Mouse (Mus musculus) large intestine, adult 2 months (tissue): Measurements from ENCODE around the gene Gm3417. TPM values are rescaled to one million over a fixed set of nuclear protein-coding genes. Genes with fewer than 3 reads are reported as not detected.

Experiments
- polyA plus RNA-seq: library from polyadenylated mRNA; depleted of rRNA; stranded (reverse); fragments of >200 nt; gene quantifications from 2 replicates; pipeline ENCODE4 v1.2.3, GENCODE M21; 2012; rRNA removed

Gm3417 gene
- polyA plus RNA-seq, 1 experiment = not detected

Other genes starting within 250 kb of the Gm3417 start
- gene Wdr27, start 35.6 kb downstream of the Gm3417 start, polyA plus RNA-seq = 1.5 and 2.2 TPM in 2 replicates
- gene 1600012H06Rik, start 35.6 kb downstream of the Gm3417 start, polyA plus RNA-seq = 13.0 and 18.3 TPM in 2 replicates
- 19.8 and 20.2 TPM in 2 replicates for gene Phf10, start 17.5 kb downstream of the Gm3417 start, polyA plus RNA-seq
- gene 9030025P20Rik, start 322 bp downstream of the Gm3417 start, polyA plus RNA-seq = 5.7 and 7.9 TPM in 2 replicates
- gene Gm3435, start 31.4 kb upstream of the Gm3417 start, polyA plus RNA-seq = 0.88 and 1.6 TPM in 2 replicates
- gene Ermard, start 62.4 kb upstream of the Gm3417 start, polyA plus RNA-seq = 28.3 and 33.2 TPM in 2 replicates
- gene Tcte3, start 62.7 kb upstream of the Gm3417 start, polyA plus RNA-seq = not detected in 2 replicates
- gene Gm3448, start 62.7 kb upstream of the Gm3417 start, polyA plus RNA-seq = 0.27 and 0.49 TPM in 2 replicates